Mouse (Mus musculus) kidney, adult 18-20 months (tissue): ENCODE results near the gene Rtkn.
"Not testable (repeated sequence)": the region's sequence is repeated elsewhere in the genome, so short reads cannot be mapped to it uniquely, and the experiment has no call there.

ENCODE experiments used
- DNase-seq: peaks from one replicate; pipeline ENCODE4 v3.0.0; 2021

Gene Rtkn

GRCm38 (mm10) chr6:83142211-83142731, 7.0 kb downstream of the Rtkn start:
- no peak for DNase-seq

- no peak for DNase-seq
Measured at GRCm38 (mm10) chr6:83142886-83143285, 7.6 kb downstream of the Rtkn start.

GRCm38 (mm10) chr6:83145209-83145608, 9.9 kb downstream of the Rtkn start:
- no peak for DNase-seq

GRCm38 (mm10) chr6:83145805-83146204, 10.5 kb downstream of the Rtkn start:
- DNase-seq, result no peak

- no peak for DNase-seq
Measured at GRCm38 (mm10) chr6:83147280-83147679, 12.0 kb downstream of the Rtkn start.

GRCm38 (mm10) chr6:83151721-83152120, 16.5 kb downstream of the Rtkn start:
- DNase-seq, result no peak

GRCm38 (mm10) chr6:83153038-83153437, 17.8 kb downstream of the Rtkn start:
- DNase-seq, result no peak

- DNase-seq, result no peak
Measured at GRCm38 (mm10) chr6:83153485-83153884, 18.2 kb downstream of the Rtkn start.

GRCm38 (mm10) chr6:83155552-83156238, 20.4 kb downstream of the Rtkn start:
- peak; percentile 15 for DNase-seq

- peak; percentile 68 for DNase-seq
Measured at GRCm38 (mm10) chr6:83156259-83156684, 21.0 kb downstream of the Rtkn start, which contains the start of the genes Wdr54 and 1700003E16Rik. TSS of gene Wdr54 (minus strand) at chr6:83156397. TSS of gene 1700003E16Rik (plus strand) at chr6:83156404.

- DNase-seq, result not testable (repeated sequence)
Measured at GRCm38 (mm10) chr6:83159456-83159855, 24.2 kb downstream of the Rtkn start.

GRCm38 (mm10) chr6:83161442-83161841, 26.2 kb downstream of the Rtkn start:
- no peak for DNase-seq

GRCm38 (mm10) chr6:83161921-83162641, 26.8 kb downstream of the Rtkn start:
- peak; percentile 82 for DNase-seq

- peak; percentile 84 for DNase-seq
Measured at GRCm38 (mm10) chr6:83162701-83163100, 27.4 kb downstream of the Rtkn start.

- no peak for DNase-seq
Measured at GRCm38 (mm10) chr6:83165026-83165606, 29.9 kb downstream of the Rtkn start.

- peak; percentile 96 for DNase-seq
Measured at GRCm38 (mm10) chr6:83165607-83166242, 30.5 kb downstream of the Rtkn start, which contains the start of gene Dctn1. TSS of gene Dctn1 (plus strand) at chr6:83165920.

- no peak for DNase-seq
Measured at GRCm38 (mm10) chr6:83166243-83166630, 31.0 kb downstream of the Rtkn start.

- DNase-seq, result peak; percentile 21
Measured at GRCm38 (mm10) chr6:83169872-83170271, 34.6 kb downstream of the Rtkn start.

- DNase-seq, result no peak
Measured at GRCm38 (mm10) chr6:83171063-83171462, 35.8 kb downstream of the Rtkn start.

GRCm38 (mm10) chr6:83172240-83172920, 37.1 kb downstream of the Rtkn start:
- no peak for DNase-seq

- no peak for DNase-seq
Measured at GRCm38 (mm10) chr6:83175996-83176395, 40.7 kb downstream of the Rtkn start.

GRCm38 (mm10) chr6:83179390-83180117, 44.3 kb downstream of the Rtkn start:
- no peak for DNase-seq
